Mouse (Mus musculus) bone marrow, adult 2 months (tissue): ENCODE results near the gene Ccr10.

ENCODE experiments used
- CTCF ChIP-seq: fragments of 200-500 bp; IDR thresholded peaks from 2 replicates; pipeline ENCODE4 v1.5.1; 2011; ENCODE audit warnings: low read length, control low read depth; ENCODE audit not compliant: control insufficient read depth, insufficient read depth
- POLR2A ChIP-seq: fragments of 200-500 bp; IDR thresholded peaks from 2 replicates; pipeline ENCODE4 v1.6.1; 2011; ENCODE audit warnings: low read depth, mild to moderate bottlenecking, control low read depth, low read length, borderline replicate concordance; ENCODE audit not compliant: control insufficient read depth

- TF ChIP-seq CTCF = no peak
- no peak for TF ChIP-seq POLR2A
Measured at GRCm38 (mm10) chr11:101194137-101194536, 18.9 kb upstream of the Ccr10 start.
